9 mouse cellular contexts compared by ENCODE assay signal in genomic region chr3:108166486-108167211, GRCm38 (mm10). TPM values are rescaled to one million over a fixed set of nuclear protein-coding genes. Genes with fewer than 3 reads are reported as not detected.
A peak's percentile ranks its signal among the peaks of the same experiment; 100 is the strongest.
DNase-seq lines count a peak whose midpoint lies in the region; ATAC-seq and TF ChIP-seq lines count a peak whose summit lies in the region.
"Had no signal": no experiment of that assay in that cellular context is flagged by ENCODE, and none has a peak within 500 bp of the region (broad histone marks: within the 10 kb centered on the region; RNA-seq: fewer than 3 reads in every experiment).

No protein-coding gene starts in this region.

- peaks cover 26% of the 10 kb centered on the region for H3K4me1 ChIP-seq in embryonic facial prominence, embryonic 14.5 days (ENCODE audit: control insufficient read depth, insufficient read depth, low read length)
- H3K4me1 ChIP-seq in heart, postnatal 0 days (ENCODE audit: control insufficient read depth, insufficient read depth) = no peaks in the 10 kb centered on the region

- no peaks in the 10 kb centered on the region for H3K9me3 ChIP-seq in embryonic facial prominence, embryonic 14.5 days (ENCODE audit: control insufficient read depth, low read length)
- H3K9me3 ChIP-seq in heart, postnatal 0 days (replicated peaks; ENCODE audit: control insufficient read depth, low read length) = no peaks in the 10 kb centered on the region

- no peak overlapping the region for H3K9ac ChIP-seq in embryonic facial prominence, embryonic 14.5 days (ENCODE audit: low read depth, low read length)
- no peak overlapping the region for H3K9ac ChIP-seq in heart, postnatal 0 days (replicated peaks; ENCODE audit: low read depth, low read length)

- peak overlapping the region; percentile 45; the same call in 1 of the 2 replicates for H3K27ac ChIP-seq in left cerebral cortex, adult 2 months
- H3K27ac ChIP-seq in embryonic facial prominence, embryonic 14.5 days (replicated peaks; ENCODE audit: low read depth, low read length) = peak overlapping the region; percentile 49
- H3K27ac ChIP-seq in heart, postnatal 0 days (ENCODE audit: low read depth) = no peak overlapping the region

- intact Hi-C loops in left cerebral cortex, adult 2 months (cut with DNase I) = loop anchor here (5.0 kb wide), 1 partner anchor 221 kb away; no protein-coding TSS in a partner anchor

- no peaks in the 10 kb centered on the region for H3K36me3 ChIP-seq in embryonic facial prominence, embryonic 14.5 days (ENCODE audit: control insufficient read depth, insufficient read depth, low read length)
- no peaks in the 10 kb centered on the region for H3K36me3 ChIP-seq in heart, postnatal 0 days (replicated peaks; ENCODE audit: control insufficient read depth, insufficient read depth, low read length)

- no peak overlapping the region for H3K4me2 ChIP-seq in embryonic facial prominence, embryonic 14.5 days (ENCODE audit: low read depth, low read length)
- no peak overlapping the region for H3K4me2 ChIP-seq in heart, postnatal 0 days (ENCODE audit: low read depth, low read length)

- peak; percentile 72 for ATAC-seq in embryonic facial prominence, embryonic 14.5 days (ENCODE audit: low read depth)
- peak; percentile 53; the same call in 1 of the 2 replicates for ATAC-seq in heart, postnatal 0 days (ENCODE audit: insufficient read depth, low read depth)
- ATAC-seq in megakaryocyte-erythroid progenitor cell, adult 5-6 weeks (replicated peaks; ENCODE audit: low FRiP score, low TSS enrichment, poor library complexity, severe bottlenecking) = 0 out of 2 replicates have a peak, but pooled peaks have one; percentile 19
- no peak for ATAC-seq in erythroblast, adult 5-6 weeks (replicated peaks; ENCODE audit: low FRiP score, poor library complexity, severe bottlenecking)

- WGBS in embryonic facial prominence, embryonic 14.5 days = 6% methylated on average over 8 of the region's 11 CpGs
- WGBS in heart, postnatal 0 days = 38% methylated on average over 10 of the region's 11 CpGs

- TF ChIP-seq EP300 in heart, postnatal 0 days (IDR thresholded peaks at IDR 0.05; ENCODE audit: low read depth) = no peak

- peak in 1 of 2 experiments; percentile 46 for DNase-seq in left cerebral cortex, adult 2 months (ENCODE audit: extremely low spot score in 1 of 2, low spot score in 2 of 2)
- no peak for DNase-seq in left cerebral cortex, adult 11 months (ENCODE audit: low spot score)
- peak; percentile 87 for DNase-seq in embryonic facial prominence, embryonic 14.5 days (ENCODE audit: low spot score)
- DNase-seq in heart, postnatal 0 days (ENCODE audit: low spot score) = no peak
- DNase-seq in kidney, postnatal 25 days = peak; percentile 35 to 62
- DNase-seq in thymus, postnatal 0 days (ENCODE audit: low spot score) = peak; percentile 70

- H3K4me3 ChIP-seq in left cerebral cortex, adult 2 months = no peak overlapping the region
- H3K4me3 ChIP-seq in embryonic facial prominence, embryonic 14.5 days (ENCODE audit: low read depth, low read length) = no peak overlapping the region
- H3K4me3 ChIP-seq in heart, postnatal 0 days (ENCODE audit: low read depth, low read length) = no peak overlapping the region

- peak; percentile 41 for TF ChIP-seq CTCF in left cerebral cortex, adult 2 months (IDR thresholded peaks at IDR 0.05)
- peak; percentile 16; the same call in 1 of the 2 replicates for TF ChIP-seq CTCF in heart, postnatal 0 days (IDR thresholded peaks at IDR 0.05; ENCODE audit: low read depth)

- H3K27me3 ChIP-seq in embryonic facial prominence, embryonic 14.5 days (replicated peaks; ENCODE audit: control insufficient read depth, insufficient read depth, low read length) = no peaks in the 10 kb centered on the region
- no peaks in the 10 kb centered on the region for H3K27me3 ChIP-seq in heart, postnatal 0 days (ENCODE audit: control insufficient read depth, insufficient read depth, low read length)

RNA-seq across cellular contexts. Expression of gene Gpr61, which starts 12.0 kb away (rescaled TPM):
- total RNA-seq in left cerebral cortex, adult 2 months (2021) = 10 to 100 TPM; 17.0 to 19.0 TPM
- 0.42 and 0.45 TPM in 2 replicates for polyA plus RNA-seq in embryonic facial prominence, embryonic 14.5 days (2014; fragmentation: Nextera tagmentation; extraction: Ambion mirVana)
- total RNA-seq in heart, postnatal 0 days (2014; rRNA removed; ENCODE audit: low replicate concordance) = 0.04 TPM in 1 of 2 replicates, not detected in the other
- polyA plus RNA-seq in heart, postnatal 0 days (2015; fragmentation: Nextera tagmentation; extraction: Ambion mirVana) = 0.05 and 0.11 TPM in 2 replicates
- not detected in 2 replicates for total RNA-seq in megakaryocyte-erythroid progenitor cell, adult 5-6 weeks (2014; fragmentation: Nextera tagmentation)
- total RNA-seq in megakaryocyte-erythroid progenitor cell, adult 5-6 weeks (2017) = not detected in 2 replicates
- 0.05 TPM in 1 of 2 replicates, not detected in the other for polyA plus RNA-seq in thymus, postnatal 0 days (2015; fragmentation: Nextera tagmentation; extraction: Ambion mirVana)
- not detected in 2 replicates for total RNA-seq in erythroblast, adult 5-6 weeks (2015; ENCODE audit: low replicate concordance)
- total RNA-seq in erythroblast, adult 5-6 weeks (2017; ENCODE audit: low replicate concordance) = not detected in 2 replicates
- polyA plus RNA-seq: gonadal fat pad, adult 2 months had no signal

RNA-seq across cellular contexts. Expression of gene Amigo1, which starts 19.5 kb away (rescaled TPM):
- total RNA-seq in left cerebral cortex, adult 2 months (2021) = 10 to 100 TPM; 80.2 to 82.8 TPM
- polyA plus RNA-seq in embryonic facial prominence, embryonic 14.5 days (2014; fragmentation: Nextera tagmentation; extraction: Ambion mirVana) = 5.1 and 5.3 TPM in 2 replicates
- 5.0 and 11.9 TPM in 2 replicates for total RNA-seq in heart, postnatal 0 days (2014; rRNA removed; ENCODE audit: low replicate concordance)
- polyA plus RNA-seq in heart, postnatal 0 days (2015; fragmentation: Nextera tagmentation; extraction: Ambion mirVana) = 3.5 and 3.8 TPM in 2 replicates
- 1.3 and 2.3 TPM in 2 replicates for total RNA-seq in megakaryocyte-erythroid progenitor cell, adult 5-6 weeks (2014; fragmentation: Nextera tagmentation)
- total RNA-seq in megakaryocyte-erythroid progenitor cell, adult 5-6 weeks (2017) = 0.66 and 1.9 TPM in 2 replicates
- polyA plus RNA-seq in thymus, postnatal 0 days (2015; fragmentation: Nextera tagmentation; extraction: Ambion mirVana) = 1.4 and 1.6 TPM in 2 replicates
- not detected in 2 replicates for total RNA-seq in erythroblast, adult 5-6 weeks (2015; ENCODE audit: low replicate concordance)
- total RNA-seq in erythroblast, adult 5-6 weeks (2017; ENCODE audit: low replicate concordance) = 0.77 TPM in 1 of 2 replicates, not detected in the other

RNA-seq across cellular contexts. Expression of gene Gnai3, which starts 20.7 kb away (rescaled TPM):
- 10 to 100 TPM; 26.9 to 28.6 TPM for total RNA-seq in left cerebral cortex, adult 2 months (2021)
- 157 and 172 TPM in 2 replicates for polyA plus RNA-seq in embryonic facial prominence, embryonic 14.5 days (2014; fragmentation: Nextera tagmentation; extraction: Ambion mirVana)
- total RNA-seq in heart, postnatal 0 days (2014; rRNA removed; ENCODE audit: low replicate concordance) = 30.2 and 41.0 TPM in 2 replicates
- 35.8 and 37.4 TPM in 2 replicates for polyA plus RNA-seq in heart, postnatal 0 days (2015; fragmentation: Nextera tagmentation; extraction: Ambion mirVana)
- total RNA-seq in megakaryocyte-erythroid progenitor cell, adult 5-6 weeks (2014; fragmentation: Nextera tagmentation) = 59.5 and 66.7 TPM in 2 replicates
- total RNA-seq in megakaryocyte-erythroid progenitor cell, adult 5-6 weeks (2017) = 114 and 126 TPM in 2 replicates
- polyA plus RNA-seq in thymus, postnatal 0 days (2015; fragmentation: Nextera tagmentation; extraction: Ambion mirVana) = 164 and 168 TPM in 2 replicates
- total RNA-seq in erythroblast, adult 5-6 weeks (2015; ENCODE audit: low replicate concordance) = 46.8 and 63.4 TPM in 2 replicates
- total RNA-seq in erythroblast, adult 5-6 weeks (2017; ENCODE audit: low replicate concordance) = 38.2 and 46.0 TPM in 2 replicates

RNA-seq across cellular contexts. Expression of gene Cyb561d1, which starts 34.4 kb away (rescaled TPM):
- total RNA-seq in left cerebral cortex, adult 2 months (2021) = 10 to 100 TPM; 18.8 to 20.7 TPM
- polyA plus RNA-seq in embryonic facial prominence, embryonic 14.5 days (2014; fragmentation: Nextera tagmentation; extraction: Ambion mirVana) = 1.9 and 2.7 TPM in 2 replicates
- 4.0 and 4.7 TPM in 2 replicates for total RNA-seq in heart, postnatal 0 days (2014; rRNA removed; ENCODE audit: low replicate concordance)
- 3.4 and 3.5 TPM in 2 replicates for polyA plus RNA-seq in heart, postnatal 0 days (2015; fragmentation: Nextera tagmentation; extraction: Ambion mirVana)
- total RNA-seq in megakaryocyte-erythroid progenitor cell, adult 5-6 weeks (2014; fragmentation: Nextera tagmentation) = 3.8 and 5.0 TPM in 2 replicates
- 3.5 and 4.6 TPM in 2 replicates for total RNA-seq in megakaryocyte-erythroid progenitor cell, adult 5-6 weeks (2017)
- polyA plus RNA-seq in thymus, postnatal 0 days (2015; fragmentation: Nextera tagmentation; extraction: Ambion mirVana) = 7.5 and 9.1 TPM in 2 replicates
- 0.63 and 1.3 TPM in 2 replicates for total RNA-seq in erythroblast, adult 5-6 weeks (2015; ENCODE audit: low replicate concordance)
- 1.1 and 1.7 TPM in 2 replicates for total RNA-seq in erythroblast, adult 5-6 weeks (2017; ENCODE audit: low replicate concordance)

RNA-seq across cellular contexts. Expression of gene Atxn7l2, which starts 44.1 kb away (rescaled TPM):
- total RNA-seq in left cerebral cortex, adult 2 months (2021) = 10 to 100 TPM; 30.6 to 32.8 TPM
- polyA plus RNA-seq in embryonic facial prominence, embryonic 14.5 days (2014; fragmentation: Nextera tagmentation; extraction: Ambion mirVana) = 15.6 and 20.2 TPM in 2 replicates
- 3.1 and 6.0 TPM in 2 replicates for total RNA-seq in heart, postnatal 0 days (2014; rRNA removed; ENCODE audit: low replicate concordance)
- polyA plus RNA-seq in heart, postnatal 0 days (2015; fragmentation: Nextera tagmentation; extraction: Ambion mirVana) = 4.1 and 4.3 TPM in 2 replicates
- total RNA-seq in megakaryocyte-erythroid progenitor cell, adult 5-6 weeks (2014; fragmentation: Nextera tagmentation) = 8.3 and 12.1 TPM in 2 replicates
- total RNA-seq in megakaryocyte-erythroid progenitor cell, adult 5-6 weeks (2017) = 1.9 and 3.2 TPM in 2 replicates
- polyA plus RNA-seq in thymus, postnatal 0 days (2015; fragmentation: Nextera tagmentation; extraction: Ambion mirVana) = 14.2 and 15.7 TPM in 2 replicates
- 0.58 and 0.84 TPM in 2 replicates for total RNA-seq in erythroblast, adult 5-6 weeks (2015; ENCODE audit: low replicate concordance)
- total RNA-seq in erythroblast, adult 5-6 weeks (2017; ENCODE audit: low replicate concordance) = 0.56 and 1.4 TPM in 2 replicates

Comparison
In these comparisons a context has a peak if more than half of its experiments do, and no peak if none do; other contexts are left out.
1. DNase-seq: peak in embryonic facial prominence, embryonic 14.5 days (single experiment), kidney, postnatal 25 days (2 of 2) and thymus, postnatal 0 days (single experiment); none in left cerebral cortex, adult 11 months (single experiment) and heart, postnatal 0 days (single experiment).
2. RNA of gene Gpr61, which starts 12.0 kb away (total RNA-seq): 17.0 to 19.0 TPM in left cerebral cortex, adult 2 months; 0.04 TPM in heart, postnatal 0 days, not detected in megakaryocyte-erythroid progenitor cell, adult 5-6 weeks and not detected in erythroblast, adult 5-6 weeks; every median in the first group is over 10 times any median in the second.